7 mouse cellular contexts compared by ENCODE assay signal in genomic region chr1:80408586-80408985, GRCm38 (mm10). TPM values are rescaled to one million over a fixed set of nuclear protein-coding genes. Genes with fewer than 3 reads are reported as not detected.
DNase-seq lines count a peak whose midpoint lies in the region; ATAC-seq and TF ChIP-seq lines count a peak whose summit lies in the region.

No protein-coding gene starts in this region.

- no peak overlapping the region for H3K9ac ChIP-seq in forebrain, postnatal 0 days
- H3K9ac ChIP-seq in hindbrain, embryonic 14.5 days: no peak overlapping the region

- DNase-seq in T-cell, adult 2 months (ENCODE audit: low spot score): peak; percentile 77
- DNase-seq in cerebellum, adult 11 months: peak; percentile 62
- DNase-seq in forebrain, postnatal 0 days: peak; percentile 80
- DNase-seq in hindbrain, embryonic 14.5 days (ENCODE audit: low spot score): peak; percentile 79
- peak; percentile 26 to 60 for DNase-seq in layer of hippocampus, postnatal 25 days (ENCODE audit: extremely low spot score in 1 of 2, low spot score in 1 of 2)
- peak; percentile 71 to 74 for DNase-seq in right cerebral cortex, postnatal 10 days (ENCODE audit: low spot score in 2 of 2)

- no peaks in the 10 kb centered on the region for H3K36me3 ChIP-seq in forebrain, postnatal 0 days (ENCODE audit: insufficient read depth)
- H3K36me3 ChIP-seq in hindbrain, embryonic 14.5 days (replicated peaks; ENCODE audit: control insufficient read depth, insufficient read depth): no peaks in the 10 kb centered on the region

- no peak overlapping the region for H3K4me2 ChIP-seq in forebrain, postnatal 0 days (ENCODE audit: low read depth)
- no peak overlapping the region for H3K4me2 ChIP-seq in hindbrain, embryonic 14.5 days (replicated peaks)

- no peak overlapping the region for H3K4me3 ChIP-seq in forebrain, postnatal 0 days (ENCODE audit: low read depth, low read length)
- H3K4me3 ChIP-seq in hindbrain, embryonic 14.5 days (replicated peaks; ENCODE audit: low read length): no peak overlapping the region

- H3K27me3 ChIP-seq in forebrain, postnatal 0 days (ENCODE audit: insufficient read depth, low read length): no peaks in the 10 kb centered on the region
- H3K27me3 ChIP-seq in hindbrain, embryonic 14.5 days (ENCODE audit: control insufficient read depth, insufficient read depth, low read length): no peaks in the 10 kb centered on the region

- no peaks in the 10 kb centered on the region for H3K4me1 ChIP-seq in forebrain, postnatal 0 days (ENCODE audit: insufficient read depth)
- H3K4me1 ChIP-seq in hindbrain, embryonic 14.5 days (replicated peaks; ENCODE audit: control insufficient read depth, insufficient read depth, low read length): no peaks in the 10 kb centered on the region

- H3K27ac ChIP-seq in forebrain, postnatal 0 days (ENCODE audit: low read depth, low read length): no peak overlapping the region
- no peak overlapping the region for H3K27ac ChIP-seq in hindbrain, embryonic 14.5 days

- 3% methylated on average over 3 of the region's 3 CpGs for WGBS in forebrain, postnatal 0 days
- 3% methylated on average over 3 of the region's 3 CpGs for WGBS in hindbrain, embryonic 14.5 days

- ATAC-seq in forebrain, postnatal 0 days: peak; percentile 78
- ATAC-seq in hindbrain, embryonic 14.5 days (ENCODE audit: low FRiP score): 0 out of 2 replicates have a peak, but pooled peaks have one; percentile 48
- peak; percentile 97 for ATAC-seq in megakaryocyte progenitor cell, adult 5-6 weeks (replicated peaks; ENCODE audit: poor library complexity)

- TF ChIP-seq CTCF in forebrain, postnatal 0 days (IDR thresholded peaks at IDR 0.05; ENCODE audit: low read depth): peak; percentile 68

- no peaks in the 10 kb centered on the region for H3K9me3 ChIP-seq in forebrain, postnatal 0 days (ENCODE audit: low read length)
- no peaks in the 10 kb centered on the region for H3K9me3 ChIP-seq in hindbrain, embryonic 14.5 days (ENCODE audit: control insufficient read depth, low read length)

RNA-seq across cellular contexts. Expression of gene Gm45261, which starts 52.7 kb away (rescaled TPM):
- total RNA-seq in forebrain, postnatal 0 days (2014; rRNA removed): not detected in 2 replicates
- polyA plus RNA-seq in forebrain, postnatal 0 days (2015; fragmentation: Nextera tagmentation; extraction: Ambion mirVana): not detected in 2 replicates
- polyA plus RNA-seq in hindbrain, embryonic 14.5 days (2014; fragmentation: Nextera tagmentation; extraction: Ambion mirVana): not detected in 2 replicates
- not detected for total RNA-seq in layer of hippocampus, postnatal 25 days (2021)
- not detected in 2 replicates for total RNA-seq in megakaryocyte progenitor cell, adult 5-6 weeks (2015)
- not detected in 2 replicates for total RNA-seq in megakaryocyte progenitor cell, adult 5-6 weeks (2017)
